Mouse (Mus musculus) heart, adult 2 months (tissue): ENCODE measurements at regions not wholly inside any gene's neighbourhood (a gene's known extent, or its start where the extent isn't known, plus 50 kb on each side); places are given as distances from the start of the nearest gene placed in this dataset.

ENCODE experiments used
- CTCF ChIP-seq: fragments of 200-600 bp; IDR thresholded peaks from 2 replicates; pipeline ENCODE4 v1.8.1; 2022; ENCODE audit warnings: antibody characterized with exemption, mild to moderate bottlenecking, moderate library complexity
- POLR2A ChIP-seq: fragments of 200-500 bp; IDR thresholded peaks from 2 replicates; pipeline ENCODE4 v1.6.1; 2011; ENCODE audit warnings: mild to moderate bottlenecking, low read depth, low read length, control low read depth; ENCODE audit not compliant: insufficient read depth

DNA sequence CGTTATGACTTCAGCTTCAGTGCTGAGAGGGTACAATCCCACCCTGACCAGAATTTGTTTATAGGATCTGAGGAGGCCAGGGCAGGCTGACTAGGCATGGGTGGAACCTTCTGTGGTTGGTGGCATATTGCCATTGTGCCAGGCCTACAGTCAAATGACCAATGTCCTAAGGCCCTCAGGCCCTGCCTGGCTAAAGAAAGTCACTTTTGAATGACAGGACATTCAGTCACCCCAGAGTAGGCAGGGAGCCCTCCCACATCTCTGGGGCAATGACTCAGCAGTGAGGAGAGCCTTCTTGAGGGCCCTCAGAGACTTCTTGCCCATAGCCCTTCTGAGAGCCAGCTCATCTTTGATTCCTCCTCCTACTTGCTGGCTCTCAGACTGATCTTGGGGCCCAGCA, 102.9 kb downstream of the Asb7 start:
- TF ChIP-seq POLR2A = no peak
- TF ChIP-seq CTCF = no peak
